Mouse (Mus musculus): ENCODE measurements around the gene Mc1r.

GRCm38 (mm10) chr8:123446799-123447198, 39.9 kb downstream of the Mc1r start:
- TF ChIP-seq CTCF (IDR thresholded peaks at IDR 0.05; ENCODE audit: low read depth, low read length) (no peak), POLR2A (IDR thresholded peaks at IDR 0.05; ENCODE audit: borderline replicate concordance, low read depth, low read length) (no peak)

Data from bone marrow macrophage, adult 2 months (primary cell).